Mouse (Mus musculus) erythroblast, embryonic 14.5 days (primary cell): ENCODE results near the gene Nr0b2.

Source experiments
- GATA1 ChIP-seq: IDR thresholded peaks from 2 replicates; pipeline ENCODE4 v1.6.1; 2012; ENCODE audit warnings: low read length, inconsistent platforms, mixed read lengths
- TAL1 ChIP-seq: IDR thresholded peaks from 3 replicates; pipeline ENCODE4 v1.6.1; 2012; ENCODE audit warnings: low read length, inconsistent platforms, mixed read lengths

GRCm38 (mm10) chr4:133603056-133603455 is 49.9 kb downstream of the Nr0b2 start:
- TF ChIP-seq TAL1 = no peak
- TF ChIP-seq GATA1 = no peak
